25 mouse cellular contexts compared by ENCODE assay signal in the genomic region with DNA sequence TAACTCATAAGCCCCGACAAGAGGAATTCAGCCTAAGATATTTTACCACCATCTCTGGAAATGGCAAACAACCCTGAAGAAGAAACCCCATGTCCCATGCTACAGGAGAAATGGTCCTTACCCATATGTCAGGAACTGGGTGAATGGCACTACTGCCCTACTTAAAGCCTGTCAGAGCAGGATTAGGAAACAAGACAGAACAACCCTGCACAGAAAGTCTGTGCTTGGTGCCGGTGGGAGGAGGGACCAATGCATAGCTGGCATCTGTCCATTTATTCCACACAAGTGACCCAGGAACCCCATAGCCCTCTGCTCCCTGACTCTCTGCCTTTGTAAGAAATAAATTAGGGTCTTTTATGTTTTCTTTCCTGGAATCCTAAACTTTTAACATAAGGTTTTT.
A peak's percentile ranks its signal among the peaks of the same experiment; 100 is the strongest.
DNase-seq lines count a peak whose midpoint lies in the region; ATAC-seq lines count a peak whose summit lies in the region.
"Had no signal": no experiment of that assay in that cellular context is flagged by ENCODE, and none has a peak within 500 bp of the region (broad histone marks: within the 10 kb centered on the region; RNA-seq: fewer than 3 reads in every experiment).

No protein-coding gene starts in this region.

- H3K9ac ChIP-seq in midbrain, embryonic 12.5 days (replicated peaks) = no peak overlapping the region
- H3K9ac ChIP-seq in midbrain, embryonic 11.5 days (ENCODE audit: low read length) = no peak overlapping the region
- H3K9ac ChIP-seq: embryonic facial prominence, embryonic 12.5 days; forebrain, embryonic 12.5 days had no signal

- H3K4me2 ChIP-seq in midbrain, embryonic 12.5 days (replicated peaks) = no peak overlapping the region
- H3K4me2 ChIP-seq in midbrain, embryonic 11.5 days = no peak overlapping the region
- H3K4me2 ChIP-seq: embryonic facial prominence, embryonic 12.5 days; forebrain, embryonic 12.5 days had no signal

- H3K27me3 ChIP-seq in midbrain, embryonic 12.5 days = no peaks in the 10 kb centered on the region
- no peaks in the 10 kb centered on the region for H3K27me3 ChIP-seq in midbrain, embryonic 11.5 days (ENCODE audit: control insufficient read depth, insufficient read depth, low read length)
- H3K27me3 ChIP-seq: CH12.LX; embryonic facial prominence, embryonic 12.5 days; forebrain, embryonic 12.5 days; Patski had no signal

- 52% methylated on average over 2 of the region's 2 CpGs for WGBS in midbrain, embryonic 12.5 days
- 46% methylated on average over 2 of the region's 2 CpGs for WGBS in midbrain, embryonic 11.5 days

- 0 out of 2 replicates have a peak, but pooled peaks have one; percentile 47 for ATAC-seq in midbrain, embryonic 12.5 days (ENCODE audit: low FRiP score, low read depth)
- no peak for ATAC-seq in midbrain, embryonic 11.5 days (ENCODE audit: low FRiP score)
- ATAC-seq: activated CD4-positive, CD25-positive, alpha-beta regulatory T cell, adult 4 months; CD4-positive, CD25-positive, alpha-beta regulatory T cell, adult 4 months; forebrain, embryonic 14.5 days; forebrain, embryonic 16.5 days; Patski had no signal

- intact Hi-C loops in heart, postnatal 10 days (cut with DNase I) = no loop called here

- H3K36me3 ChIP-seq in midbrain, embryonic 12.5 days = no peaks in the 10 kb centered on the region
- H3K36me3 ChIP-seq in midbrain, embryonic 11.5 days (ENCODE audit: control insufficient read depth, insufficient read depth, low read length) = no peaks in the 10 kb centered on the region
- H3K36me3 ChIP-seq: embryonic facial prominence, embryonic 10.5 days; embryonic facial prominence, embryonic 12.5 days; forebrain, embryonic 10.5 days; forebrain, embryonic 12.5 days; G1E had no signal

- no peaks in the 10 kb centered on the region; the same call in 1 of the 2 replicates for H3K4me1 ChIP-seq in midbrain, embryonic 12.5 days
- peaks cover 3% of the 10 kb centered on the region for H3K4me1 ChIP-seq in midbrain, embryonic 11.5 days (ENCODE audit: control insufficient read depth, insufficient read depth, low read length)

- no peak overlapping the region for H3K27ac ChIP-seq in midbrain, embryonic 12.5 days (replicated peaks)
- no peak overlapping the region for H3K27ac ChIP-seq in midbrain, embryonic 11.5 days (ENCODE audit: low read depth, low read length)
- H3K27ac ChIP-seq: embryonic facial prominence, embryonic 10.5 days; embryonic facial prominence, embryonic 12.5 days; forebrain, embryonic 10.5 days; forebrain, embryonic 12.5 days had no signal

- no peak overlapping the region for H3K4me3 ChIP-seq in midbrain, embryonic 12.5 days
- no peak overlapping the region for H3K4me3 ChIP-seq in midbrain, embryonic 11.5 days (ENCODE audit: low read depth, low read length)
- H3K4me3 ChIP-seq: embryonic facial prominence, embryonic 10.5 days; embryonic facial prominence, embryonic 12.5 days; forebrain, embryonic 10.5 days; forebrain, embryonic 12.5 days had no signal

- DNase-seq in heart, adult 11 months = peak; percentile 78
- no peak for DNase-seq in heart, postnatal 10 days
- DNase-seq in midbrain, embryonic 11.5 days (ENCODE audit: low spot score, missing footprints) = no peak
- DNase-seq in right cerebral cortex, postnatal 14 days = no peak
- DNase-seq: adrenal gland, adult 8-10 months; adrenal gland, postnatal 14 days; adrenal gland, postnatal 36 days; B cell, adult 2 months; cerebellum, adult 11-12 months; cerebellum, adult 2 months; cerebellum, adult 9-10 months; cerebellum, postnatal 10 days; cerebellum, postnatal 25 days had no signal

- no peaks in the 10 kb centered on the region for H3K9me3 ChIP-seq in midbrain, embryonic 12.5 days
- H3K9me3 ChIP-seq in midbrain, embryonic 11.5 days (ENCODE audit: control insufficient read depth, low read length) = no peaks in the 10 kb centered on the region
- H3K9me3 ChIP-seq: embryonic facial prominence, embryonic 10.5 days; embryonic facial prominence, embryonic 12.5 days; forebrain, embryonic 10.5 days; forebrain, embryonic 12.5 days had no signal
